Mouse (Mus musculus): ENCODE measurements at regions not wholly inside any gene's neighbourhood (a gene's known extent, or its start where the extent isn't known, plus 50 kb on each side); places are given as distances from the start of the nearest gene placed in this dataset.

DNA sequence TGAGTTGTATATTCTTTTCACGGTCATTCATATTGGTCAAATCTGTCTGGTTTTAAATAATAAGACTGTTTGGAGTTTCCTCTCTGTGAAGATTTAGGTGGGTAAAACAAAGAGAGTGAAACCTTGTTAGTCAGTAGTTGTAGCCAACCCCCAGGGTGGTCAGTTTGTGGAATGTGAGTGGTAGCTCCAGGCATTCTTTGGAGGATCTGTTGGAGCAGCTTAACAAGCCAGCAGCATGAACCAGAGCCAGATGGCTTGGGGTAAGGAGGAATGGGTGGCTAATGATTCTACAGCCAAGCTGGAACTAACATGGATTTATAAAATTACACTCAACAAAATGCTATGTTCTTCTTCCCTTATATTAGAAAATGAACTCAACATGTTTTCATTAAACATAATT is 489.7 kb upstream of the Pabpc4l start:
- Histone ChIP-seq H3K27ac (ENCODE audit: insufficient read depth, low read depth, low read length, poor library complexity, severe bottlenecking) (no peak overlapping the region), H3K4me3 (ENCODE audit: insufficient read depth in 1 of 2, low read depth in 1 of 2, low read length in 2 of 2, poor library complexity in 1 of 2, severe bottlenecking in 1 of 2) (no peak overlapping the region), H3K4me1 (ENCODE audit: control insufficient read depth in 2 of 2, insufficient read depth in 2 of 2, low read length in 2 of 2, poor library complexity in 1 of 2) (no peaks in the 10 kb centered on the region), H3K9me3 (ENCODE audit: control insufficient read depth, insufficient read depth, low read depth, low read length) (no peaks in the 10 kb centered on the region), H3K36me3 (ENCODE audit: control insufficient read depth, insufficient read depth, low read length, poor library complexity, severe bottlenecking) (no peaks in the 10 kb centered on the region), H3K9ac (ENCODE audit: insufficient read depth, low read depth, low read length, poor library complexity, severe bottlenecking) (no peak overlapping the region)
- TF ChIP-seq ZNF384 (IDR thresholded peaks at IDR 0.05; ENCODE audit: low read depth, low read length), result no peak
- TF ChIP-seq MAFK (IDR thresholded peaks at IDR 0.05; ENCODE audit: insufficient read depth, low read depth, low read length), result no peak
- TF ChIP-seq CHD2 (IDR thresholded peaks at IDR 0.05; ENCODE audit: low read depth, low read length), result no peak
- TF ChIP-seq ZC3H11A (IDR thresholded peaks at IDR 0.05; ENCODE audit: borderline replicate concordance, low read depth, low read length), result no peak
- TF ChIP-seq HCFC1 (IDR thresholded peaks at IDR 0.05; ENCODE audit: borderline replicate concordance, insufficient read depth, low read length), result no peak
- in situ Hi-C loops (cut with MboI; ENCODE audit: low sequenced_read_pairs in 2 of 2, unreplicated experiment in 2 of 2), result no loop called here
- DNase-seq (ENCODE audit: low read depth, low spot score), result no peak

DNA sequence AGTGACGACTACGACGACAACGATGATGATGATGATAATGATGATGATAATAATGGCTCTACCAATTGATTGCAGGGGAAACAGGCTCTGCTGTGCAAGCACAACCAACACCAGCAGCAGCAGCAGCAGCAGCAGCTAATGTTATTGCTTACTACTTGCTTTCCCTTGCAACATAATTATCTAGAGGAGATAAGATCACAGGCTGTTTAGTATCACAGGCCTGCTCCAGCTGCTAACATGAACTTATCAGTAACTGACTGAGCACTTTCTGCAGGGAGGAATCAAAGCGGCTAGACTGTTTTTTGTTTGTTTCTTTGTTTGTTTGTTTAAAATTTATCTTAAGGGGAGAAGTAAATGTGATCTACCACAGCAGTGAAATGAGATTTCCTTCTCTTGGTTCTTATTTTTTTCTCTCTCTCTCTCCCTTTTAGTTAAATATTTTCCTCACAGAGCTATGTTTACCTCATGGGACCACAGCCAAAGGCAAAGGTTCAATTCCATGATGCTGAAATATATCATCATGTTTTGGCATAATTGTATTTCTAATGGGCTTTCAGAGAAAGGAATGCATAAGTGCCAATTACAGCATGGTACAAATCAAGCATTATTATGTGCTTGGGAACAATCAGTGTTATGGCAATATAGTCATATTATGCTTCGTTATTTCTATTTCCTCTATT is 443.2 kb upstream of the Pabpc4l start:
- DNase-seq (ENCODE audit: low read depth, low spot score), result no peak
- Histone ChIP-seq H3K36me3 (ENCODE audit: control insufficient read depth, insufficient read depth, low read length, poor library complexity, severe bottlenecking) (no peaks in the 10 kb centered on the region), H3K27ac (ENCODE audit: insufficient read depth, low read depth, low read length, poor library complexity, severe bottlenecking) (no peak overlapping the region), H3K4me3 (ENCODE audit: insufficient read depth in 1 of 2, low read depth in 1 of 2, low read length in 2 of 2, poor library complexity in 1 of 2, severe bottlenecking in 1 of 2) (no peak overlapping the region), H3K9ac (ENCODE audit: insufficient read depth, low read depth, low read length, poor library complexity, severe bottlenecking) (no peak overlapping the region), H3K4me1 (ENCODE audit: control insufficient read depth in 2 of 2, insufficient read depth in 2 of 2, low read length in 2 of 2, poor library complexity in 1 of 2) (no peaks in the 10 kb centered on the region), H3K9me3 (ENCODE audit: control insufficient read depth, insufficient read depth, low read depth, low read length) (no peaks in the 10 kb centered on the region)
- TF ChIP-seq CHD2 (IDR thresholded peaks at IDR 0.05; ENCODE audit: low read depth, low read length), result no peak
- no peak for TF ChIP-seq HCFC1 (IDR thresholded peaks at IDR 0.05; ENCODE audit: borderline replicate concordance, insufficient read depth, low read length)
- TF ChIP-seq ZNF384 (IDR thresholded peaks at IDR 0.05; ENCODE audit: low read depth, low read length), result no peak
- no peak for TF ChIP-seq ZC3H11A (IDR thresholded peaks at IDR 0.05; ENCODE audit: borderline replicate concordance, low read depth, low read length)
- no peak for TF ChIP-seq MAFK (IDR thresholded peaks at IDR 0.05; ENCODE audit: insufficient read depth, low read depth, low read length)
- in situ Hi-C loops (cut with MboI; ENCODE audit: low sequenced_read_pairs in 2 of 2, unreplicated experiment in 2 of 2), result no loop called here

DNA sequence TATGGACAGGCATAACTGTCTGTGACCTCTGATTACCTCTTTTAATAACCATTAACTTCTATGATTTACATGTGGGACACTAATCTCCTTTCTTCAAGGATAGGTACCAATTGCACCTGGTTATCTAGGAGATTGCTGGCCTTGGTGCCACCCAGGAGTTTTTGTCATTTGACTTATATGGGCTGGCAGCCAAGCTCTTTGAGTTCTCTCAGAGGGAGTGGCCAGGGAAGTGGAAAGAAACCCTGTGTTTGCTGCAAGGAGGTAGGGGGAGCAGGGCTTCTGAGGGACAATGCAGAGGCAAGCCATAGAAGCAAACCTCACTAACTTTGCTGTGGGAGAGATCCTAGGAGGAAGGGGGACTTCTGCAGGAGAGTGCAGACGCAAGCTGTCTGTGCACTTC is 427.8 kb upstream of the Pabpc4l start:
- DNase-seq (ENCODE audit: low read depth, low spot score), result no peak
- H3K36me3 ChIP-seq (ENCODE audit: control insufficient read depth, insufficient read depth, low read length, poor library complexity, severe bottlenecking), result no peaks in the 10 kb centered on the region
- H3K4me3 ChIP-seq (ENCODE audit: insufficient read depth in 1 of 2, low read depth in 1 of 2, low read length in 2 of 2, poor library complexity in 1 of 2, severe bottlenecking in 1 of 2), result no peak overlapping the region
- H3K9me3 ChIP-seq (ENCODE audit: control insufficient read depth, insufficient read depth, low read depth, low read length), result no peaks in the 10 kb centered on the region
- H3K27ac ChIP-seq (ENCODE audit: insufficient read depth, low read depth, low read length, poor library complexity, severe bottlenecking), result no peak overlapping the region
- in situ Hi-C loops (cut with MboI; ENCODE audit: low sequenced_read_pairs in 2 of 2, unreplicated experiment in 2 of 2), result no loop called here
- H3K4me1 ChIP-seq (ENCODE audit: control insufficient read depth in 2 of 2, insufficient read depth in 2 of 2, low read length in 2 of 2, poor library complexity in 1 of 2), result peaks cover 0 to 2% of the 10 kb centered on the region in 2 experiments; a peak in 1 of 4 replicates
- no peak for TF ChIP-seq MAFK (IDR thresholded peaks at IDR 0.05; ENCODE audit: insufficient read depth, low read depth, low read length)
- TF ChIP-seq ZC3H11A (IDR thresholded peaks at IDR 0.05; ENCODE audit: borderline replicate concordance, low read depth, low read length), result no peak
- TF ChIP-seq CHD2 (IDR thresholded peaks at IDR 0.05; ENCODE audit: low read depth, low read length), result no peak
- TF ChIP-seq HCFC1 (IDR thresholded peaks at IDR 0.05; ENCODE audit: borderline replicate concordance, insufficient read depth, low read length), result no peak
- TF ChIP-seq ZNF384 (IDR thresholded peaks at IDR 0.05; ENCODE audit: low read depth, low read length), result no peak
- H3K9ac ChIP-seq (ENCODE audit: insufficient read depth, low read depth, low read length, poor library complexity, severe bottlenecking), result no peak overlapping the region

- Histone ChIP-seq H3K36me3 (ENCODE audit: control insufficient read depth, insufficient read depth, low read length, poor library complexity, severe bottlenecking) (no peaks in the 10 kb centered on the region), H3K4me1 (ENCODE audit: control insufficient read depth in 2 of 2, insufficient read depth in 2 of 2, low read length in 2 of 2, poor library complexity in 1 of 2) (peaks cover 0 to 12% of the 10 kb centered on the region in 2 experiments; a peak in 2 of 4 replicates), H3K9ac (ENCODE audit: insufficient read depth, low read depth, low read length, poor library complexity, severe bottlenecking) (no peak overlapping the region), H3K4me3 (ENCODE audit: insufficient read depth in 1 of 2, low read depth in 1 of 2, low read length in 2 of 2, poor library complexity in 1 of 2, severe bottlenecking in 1 of 2) (no peak overlapping the region), H3K9me3 (ENCODE audit: control insufficient read depth, insufficient read depth, low read depth, low read length) (no peaks in the 10 kb centered on the region), H3K27ac (ENCODE audit: insufficient read depth, low read depth, low read length, poor library complexity, severe bottlenecking) (peak overlapping the region; percentile 90; the same call in 1 of the 2 replicates)
- no peak for TF ChIP-seq ZNF384 (IDR thresholded peaks at IDR 0.05; ENCODE audit: low read depth, low read length)
- peak; percentile 70; the same call in 1 of the 2 replicates for TF ChIP-seq CHD2 (IDR thresholded peaks at IDR 0.05; ENCODE audit: low read depth, low read length)
- in situ Hi-C loops (cut with MboI; ENCODE audit: low sequenced_read_pairs in 2 of 2, unreplicated experiment in 2 of 2), result no loop called here
- no peak for DNase-seq (ENCODE audit: low read depth, low spot score)
Measured at GRCm38 (mm10) chr3:46870876-46871275, 422.9 kb upstream of the Pabpc4l start.
